Mouse (Mus musculus): Measurements from ENCODE around the gene Ercc2. TPM values are rescaled to one million over a fixed set of nuclear protein-coding genes. Genes with fewer than 3 reads are reported as not detected.

The Ercc2 gene
- polyA plus RNA-seq (2016; fragmentation: Nextera tagmentation; extraction: Ambion mirVana), result 19.2 and 19.3 TPM in 2 replicates

DNA sequence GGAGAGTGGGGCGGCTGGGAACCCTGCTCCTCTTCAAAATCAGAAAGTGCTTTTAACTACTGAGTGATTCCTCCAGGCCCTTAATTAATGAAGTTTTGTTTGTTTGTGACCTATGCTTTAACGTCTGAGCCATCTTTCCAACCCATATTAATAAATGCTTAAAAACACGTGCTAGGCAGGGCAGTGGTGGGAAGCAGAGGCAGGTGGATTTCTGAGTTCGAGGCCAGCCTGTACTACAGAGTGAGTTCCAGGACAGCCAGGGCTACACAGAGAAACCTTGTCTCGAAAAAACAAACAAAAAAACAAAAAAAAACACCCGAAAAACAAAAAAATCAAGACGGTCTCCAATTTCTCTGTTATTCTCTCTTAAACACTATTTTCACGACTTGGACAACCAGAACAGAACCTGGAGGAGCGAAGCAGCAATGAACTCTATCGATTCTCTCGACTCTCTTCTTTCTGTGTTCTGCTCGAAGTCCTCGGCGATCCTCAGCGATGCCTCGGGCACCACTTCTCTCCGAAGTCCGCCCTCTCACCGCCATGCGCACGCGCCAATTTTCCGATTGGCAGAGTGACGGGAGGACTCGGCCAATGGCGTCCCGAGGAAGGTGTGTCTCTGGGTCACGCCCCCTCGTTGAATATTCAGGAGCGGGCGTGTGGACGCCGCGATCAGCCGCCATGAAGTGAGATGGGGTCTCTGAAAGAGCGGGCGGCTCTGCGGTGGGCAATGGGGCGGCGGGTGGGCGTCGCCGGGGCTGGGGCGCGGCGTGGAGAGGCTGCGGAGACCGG, at the start of gene Ercc2:
Ercc2 (plus strand) TSS at position 634 of the 789 bp plus-strand sequence.
- H3K36me3 ChIP-seq, result peaks cover 60% of the 10 kb centered on the region
- H3K27ac ChIP-seq, result peak within 1 kb of the TSS; percentile 84
- peak within 1 kb of the TSS; percentile 91 for H3K4me3 ChIP-seq

DNA sequence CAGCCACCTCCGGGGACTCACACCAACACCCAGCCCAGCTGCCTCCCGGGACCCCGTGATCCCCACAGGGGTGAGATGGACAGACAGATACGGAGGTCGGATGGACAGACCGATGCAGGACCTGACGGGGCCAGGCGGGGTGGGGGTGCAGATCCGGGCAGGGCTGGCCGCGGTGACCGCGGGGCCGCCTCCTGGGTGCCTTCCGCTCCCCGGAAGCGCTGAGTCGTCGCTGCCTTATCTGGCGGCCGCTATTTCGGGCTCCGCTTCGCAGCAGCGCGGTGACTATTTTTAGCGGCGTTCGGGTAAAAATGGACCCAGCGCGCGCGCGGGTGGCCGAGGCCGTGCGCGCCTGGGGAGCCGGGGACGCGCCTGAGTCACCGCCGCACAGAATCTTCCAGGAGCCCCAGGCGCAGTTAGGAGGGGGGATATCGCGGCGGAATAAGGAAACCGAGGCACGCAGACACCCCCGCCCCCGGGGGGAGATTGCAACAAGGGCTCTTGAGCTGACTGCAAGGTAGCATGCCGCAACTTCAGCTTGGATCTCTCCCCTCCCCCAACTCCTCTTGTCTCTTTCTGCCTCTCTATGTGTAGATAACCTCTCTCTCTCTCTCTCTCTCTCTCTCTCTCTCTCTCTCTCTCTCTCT, 49.0 kb upstream of the Ercc2 start:
- Histone ChIP-seq H3K36me3 (0 out of 2 replicates have a peak, but pooled peaks cover under 1% of the 10 kb centered on the region), H3K27ac (peak overlapping the region; percentile 92), H3K4me3 (peak overlapping the region; percentile 72), H3K27me3 (ENCODE audit: insufficient read depth, poor library complexity, severe bottlenecking) (no peaks in the 10 kb centered on the region; the same call in 1 of the 2 replicates), H3K4me1 (peaks cover 60% of the 10 kb centered on the region), H3K9me3 (no peaks in the 10 kb centered on the region)
- WGBS, result under 1% methylated on average over 52 of the region's 52 CpGs
- peak; percentile 92 for DNase-seq (ENCODE audit: low spot score)

More for the DNA sequence above, at the start of gene Ercc2:
- no peaks in the 10 kb centered on the region for H3K27me3 ChIP-seq (ENCODE audit: insufficient read depth, poor library complexity, severe bottlenecking)
- peak; percentile 100 for DNase-seq (ENCODE audit: low spot score)
- no peaks in the 10 kb centered on the region for H3K9me3 ChIP-seq
- WGBS, result 6% methylated on average over 48 of the region's 48 CpGs
- H3K4me1 ChIP-seq, result peaks cover 20% of the 10 kb centered on the region; the same call in 1 of the 2 replicates

GRCm38 (mm10) chr7:19335583-19335982, 46.2 kb upstream of the Ercc2 start:
- no peak for DNase-seq (ENCODE audit: low spot score)
- Histone ChIP-seq H3K27ac (no peak overlapping the region), H3K4me1 (peaks cover 56% of the 10 kb centered on the region), H3K27me3 (ENCODE audit: insufficient read depth, poor library complexity, severe bottlenecking) (no peaks in the 10 kb centered on the region; the same call in 1 of the 2 replicates), H3K36me3 (0 out of 2 replicates have a peak, but pooled peaks cover 2% of the 10 kb centered on the region), H3K9me3 (no peaks in the 10 kb centered on the region), H3K4me3 (no peak overlapping the region)
- 44% methylated on average over 3 of the region's 3 CpGs for WGBS

DNA sequence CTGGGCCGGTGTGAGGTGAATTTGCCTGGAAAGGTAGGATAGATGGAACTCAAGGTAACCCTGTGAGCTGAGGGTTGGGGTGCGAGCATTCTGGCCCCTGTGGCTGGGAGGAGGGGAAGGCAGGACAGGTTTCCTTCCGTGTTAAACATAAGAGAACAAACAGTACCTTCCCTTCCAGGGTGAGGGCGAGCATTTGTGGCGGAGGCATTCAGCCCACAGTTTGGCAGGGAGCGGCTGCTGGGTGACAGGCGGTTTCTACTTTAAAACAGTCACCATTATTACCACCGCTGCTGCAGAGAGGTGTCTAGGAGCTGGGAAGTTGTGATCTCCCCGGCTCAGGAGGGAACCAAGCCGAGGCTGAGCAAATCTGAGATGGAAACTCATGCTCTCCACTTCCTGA, 44.7 kb upstream of the Ercc2 start:
- H3K9me3 ChIP-seq, result no peaks in the 10 kb centered on the region
- H3K4me3 ChIP-seq, result no peak overlapping the region
- peaks cover 65% of the 10 kb centered on the region for H3K4me1 ChIP-seq
- H3K36me3 ChIP-seq, result 0 out of 2 replicates have a peak, but pooled peaks cover 2% of the 10 kb centered on the region
- H3K27me3 ChIP-seq (ENCODE audit: insufficient read depth, poor library complexity, severe bottlenecking), result peaks cover 3% of the 10 kb centered on the region; the same call in 1 of the 2 replicates
- peak overlapping the region; percentile 17; the same call in 1 of the 2 replicates for H3K27ac ChIP-seq
- DNase-seq (ENCODE audit: low spot score), result no peak
- WGBS, result 49% methylated on average over 10 of the region's 10 CpGs

- 55% methylated on average over 2 of the region's 2 CpGs for WGBS
- H3K9me3 ChIP-seq, result no peaks in the 10 kb centered on the region
- DNase-seq (ENCODE audit: low spot score), result no peak
- 0 out of 2 replicates have a peak, but pooled peaks cover 2% of the 10 kb centered on the region for H3K36me3 ChIP-seq
- peaks cover 3% of the 10 kb centered on the region; the same call in 1 of the 2 replicates for H3K27me3 ChIP-seq (ENCODE audit: insufficient read depth, poor library complexity, severe bottlenecking)
- peaks cover 70% of the 10 kb centered on the region for H3K4me1 ChIP-seq
- H3K4me3 ChIP-seq, result no peak overlapping the region
- 0 out of 2 replicates have a peak overlapping the region, but pooled peaks have one; percentile 16 for H3K27ac ChIP-seq
Observed at GRCm38 (mm10) chr7:19338060-19338459, 43.8 kb upstream of the Ercc2 start.

- no peak overlapping the region for H3K4me3 ChIP-seq
- H3K36me3 ChIP-seq, result 0 out of 2 replicates have a peak, but pooled peaks cover 2% of the 10 kb centered on the region
- 51% methylated on average over 7 of the region's 7 CpGs for WGBS
- peaks cover 69% of the 10 kb centered on the region for H3K4me1 ChIP-seq
- H3K9me3 ChIP-seq, result no peaks in the 10 kb centered on the region
- peaks cover 3% of the 10 kb centered on the region; the same call in 1 of the 2 replicates for H3K27me3 ChIP-seq (ENCODE audit: insufficient read depth, poor library complexity, severe bottlenecking)
- 0 out of 2 replicates have a peak overlapping the region, but pooled peaks have one; percentile 16 for H3K27ac ChIP-seq
- no peak for DNase-seq (ENCODE audit: low spot score)
Observed at GRCm38 (mm10) chr7:19338596-19338995, 43.2 kb upstream of the Ercc2 start.

DNA sequence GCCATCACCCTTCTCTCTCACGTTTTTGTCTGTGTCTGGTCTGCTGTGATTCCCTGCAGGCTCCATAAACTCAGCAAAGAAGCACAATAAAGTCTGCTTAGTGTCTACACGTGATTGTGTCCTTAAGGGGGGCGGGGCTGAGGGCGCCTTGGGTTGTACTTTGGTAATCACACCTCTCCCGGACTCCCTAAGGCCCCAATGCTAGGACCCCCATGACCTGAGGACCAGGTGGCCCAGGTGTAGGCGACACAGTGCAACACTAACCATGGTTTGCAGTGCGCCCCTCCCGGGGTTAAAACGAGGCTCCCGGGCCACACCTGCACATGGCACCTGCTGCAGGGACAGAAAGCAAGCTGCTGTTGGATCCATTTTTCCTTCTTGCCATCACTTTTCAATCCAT, 40.6 kb upstream of the Ercc2 start:
- peak overlapping the region; percentile 92 for H3K27ac ChIP-seq
- DNase-seq (ENCODE audit: low spot score), result no peak
- H3K4me1 ChIP-seq, result peaks cover 69% of the 10 kb centered on the region
- 20% methylated on average over 10 of the region's 10 CpGs for WGBS
- H3K27me3 ChIP-seq (ENCODE audit: insufficient read depth, poor library complexity, severe bottlenecking), result peaks cover 3% of the 10 kb centered on the region; the same call in 1 of the 2 replicates
- H3K36me3 ChIP-seq, result 0 out of 2 replicates have a peak, but pooled peaks cover 2% of the 10 kb centered on the region
- peak overlapping the region; percentile 64 for H3K4me3 ChIP-seq
- no peaks in the 10 kb centered on the region for H3K9me3 ChIP-seq

DNA sequence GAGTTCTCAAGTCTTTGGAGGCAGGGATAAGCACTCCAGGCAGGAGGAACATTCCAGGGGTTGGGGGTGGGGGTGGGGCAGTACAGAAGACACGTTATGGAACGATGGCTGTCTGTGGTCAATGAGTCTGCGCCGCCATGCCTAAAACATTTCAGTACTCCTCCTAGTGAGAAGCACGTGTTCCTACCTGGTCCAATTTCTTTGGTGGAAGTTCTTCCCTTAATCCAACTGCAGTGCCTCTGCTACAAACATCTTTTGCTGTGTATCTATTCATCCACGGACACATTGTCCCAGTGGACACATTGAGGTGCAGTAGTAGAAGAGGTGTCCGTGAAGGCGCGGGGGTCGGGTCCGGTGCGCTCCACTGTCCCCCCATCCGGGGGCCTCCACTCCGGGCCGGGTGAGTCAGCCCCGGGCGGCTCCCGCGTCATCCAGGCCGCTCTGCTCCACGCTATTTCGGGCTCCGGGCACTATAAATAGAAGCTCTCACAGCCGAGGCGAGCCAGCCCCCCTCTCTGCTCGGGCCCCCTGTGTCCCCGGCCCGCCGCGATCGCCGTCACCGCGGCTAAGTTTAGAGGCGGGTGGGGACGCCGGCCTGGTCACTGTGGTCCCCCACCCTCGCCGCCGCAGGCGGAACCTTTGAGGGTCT, 39.9 kb upstream of the Ercc2 start:
- peaks cover 3% of the 10 kb centered on the region; the same call in 1 of the 2 replicates for H3K27me3 ChIP-seq (ENCODE audit: insufficient read depth, poor library complexity, severe bottlenecking)
- 0 out of 2 replicates have a peak, but pooled peaks cover 2% of the 10 kb centered on the region for H3K36me3 ChIP-seq
- WGBS, result 3% methylated on average over 41 of the region's 41 CpGs
- DNase-seq (ENCODE audit: low spot score), result peak; percentile 90
- peak overlapping the region; percentile 92 for H3K27ac ChIP-seq
- peak overlapping the region; percentile 64 for H3K4me3 ChIP-seq
- H3K4me1 ChIP-seq, result peaks cover 66% of the 10 kb centered on the region
- no peaks in the 10 kb centered on the region for H3K9me3 ChIP-seq

DNA sequence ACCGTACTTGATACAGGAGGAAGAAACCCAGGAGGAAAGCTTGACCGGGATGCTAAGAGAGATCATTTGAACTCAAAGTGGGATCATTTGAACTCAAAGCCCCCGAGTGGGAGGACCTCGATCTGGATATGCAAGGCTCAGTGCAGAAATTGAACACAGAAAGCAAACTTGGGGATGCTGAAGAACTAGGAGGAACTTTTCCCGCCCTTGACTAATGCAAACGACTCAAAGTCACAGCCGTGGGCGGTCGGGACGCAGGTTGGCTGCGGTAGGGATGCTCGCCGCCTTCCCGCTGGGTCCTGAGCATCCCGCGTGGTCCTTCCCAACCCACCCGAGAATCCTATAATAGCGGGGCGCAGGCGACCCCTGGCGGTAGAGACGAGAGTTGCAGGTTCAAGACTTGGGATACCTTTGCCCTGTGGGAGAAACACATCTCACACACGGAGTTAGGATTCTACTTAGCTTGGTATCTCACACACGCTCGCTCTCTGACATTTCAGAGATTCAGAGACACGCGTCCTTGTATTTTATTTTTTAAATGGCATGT, 39.3 kb upstream of the Ercc2 start:
- peak; percentile 93 for DNase-seq (ENCODE audit: low spot score)
- Histone ChIP-seq H3K4me1 (peaks cover 60% of the 10 kb centered on the region), H3K4me3 (peak overlapping the region; percentile 64), H3K27me3 (ENCODE audit: insufficient read depth, poor library complexity, severe bottlenecking) (0 out of 2 replicates have a peak, but pooled peaks cover 3% of the 10 kb centered on the region), H3K9me3 (no peaks in the 10 kb centered on the region), H3K27ac (peak overlapping the region; percentile 92), H3K36me3 (peaks cover 4% of the 10 kb centered on the region; the same call in 1 of the 2 replicates)
- under 1% methylated on average over 27 of the region's 27 CpGs for WGBS

DNA sequence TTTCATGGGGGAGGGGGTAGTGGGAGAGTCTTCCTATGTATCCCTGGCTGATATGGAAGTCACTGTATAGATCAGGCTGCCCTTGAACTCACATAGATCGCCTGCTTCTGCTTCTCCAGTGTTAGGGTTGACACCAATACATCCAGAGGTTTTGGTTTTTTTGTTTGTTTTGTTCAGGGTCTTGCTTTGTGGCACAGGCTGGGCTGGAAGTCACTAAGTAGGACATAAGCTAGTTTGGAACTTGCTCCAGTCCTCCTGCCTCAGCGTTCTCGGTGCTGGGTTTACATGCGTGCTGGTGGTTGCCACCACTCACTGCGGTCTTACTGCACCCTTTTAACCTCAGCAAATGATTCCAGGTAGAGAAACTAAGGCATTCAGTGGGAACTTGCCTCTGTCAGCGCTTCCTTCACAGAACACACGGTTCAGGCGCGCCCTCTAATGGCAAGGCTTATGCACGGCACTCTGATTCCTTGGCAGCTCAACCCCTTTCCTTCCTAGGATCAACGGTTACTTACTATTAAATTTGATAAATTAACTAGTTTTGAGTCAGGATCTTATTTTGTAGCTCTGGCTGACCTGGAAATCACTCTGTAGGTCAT, 38.5 kb upstream of the Ercc2 start:
- peaks cover 8% of the 10 kb centered on the region; the same call in 1 of the 2 replicates for H3K36me3 ChIP-seq
- H3K27me3 ChIP-seq (ENCODE audit: insufficient read depth, poor library complexity, severe bottlenecking), result 0 out of 2 replicates have a peak, but pooled peaks cover 3% of the 10 kb centered on the region
- H3K4me3 ChIP-seq, result peak overlapping the region; percentile 28; the same call in 1 of the 2 replicates
- H3K27ac ChIP-seq, result no peak overlapping the region
- H3K4me1 ChIP-seq, result peaks cover 52% of the 10 kb centered on the region
- H3K9me3 ChIP-seq, result no peaks in the 10 kb centered on the region
- WGBS, result 2% methylated on average over 11 of the region's 11 CpGs
- DNase-seq (ENCODE audit: low spot score), result peak; percentile 89

DNA sequence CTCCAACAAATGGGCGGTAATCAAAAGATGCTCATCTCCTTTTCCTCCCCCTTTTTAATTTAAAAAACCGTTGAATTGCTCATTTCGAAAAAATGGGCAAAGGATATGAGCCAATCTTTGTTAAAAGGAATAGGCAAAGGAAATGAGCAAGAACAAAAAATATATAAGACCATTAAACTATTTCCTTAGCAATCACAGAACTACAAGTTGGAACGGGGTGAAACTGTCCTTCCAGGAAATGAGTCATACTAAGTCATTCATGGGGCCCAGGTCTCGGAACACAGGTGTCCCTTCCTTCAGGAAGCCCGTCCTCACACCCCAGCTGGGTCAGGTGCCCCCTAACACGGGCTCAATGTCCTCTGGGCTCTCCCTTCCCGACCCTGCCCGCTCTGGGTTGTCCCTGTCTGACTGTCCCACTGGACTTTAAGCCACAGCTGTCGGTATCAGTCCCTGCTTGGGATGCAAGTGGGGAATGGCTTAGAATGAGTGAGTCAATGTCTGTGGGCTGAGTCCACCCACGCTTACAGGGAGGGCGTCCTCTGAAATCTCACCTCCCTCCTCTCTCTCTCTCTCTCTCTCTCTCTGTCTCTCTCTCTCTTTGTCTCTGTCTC, 37.5 kb upstream of the Ercc2 start, which contains the start of gene Ercc1:
Ercc1 (plus strand) TSS at position 542 of the 611 bp plus-strand sequence.
- 31% methylated on average over 12 of the region's 12 CpGs for WGBS
- Histone ChIP-seq H3K36me3 (peaks cover 19% of the 10 kb centered on the region), H3K4me3 (peak within 1 kb of the TSS; percentile 81), H3K4me1 (peaks cover 51% of the 10 kb centered on the region), H3K27me3 (ENCODE audit: insufficient read depth, poor library complexity, severe bottlenecking) (0 out of 2 replicates have a peak, but pooled peaks cover 3% of the 10 kb centered on the region), H3K9me3 (no peaks in the 10 kb centered on the region), H3K27ac (peak within 1 kb of the TSS; percentile 91)
- DNase-seq (ENCODE audit: low spot score), result no peak

All from heart, embryonic 10.5 days (tissue).